Mouse (Mus musculus): ENCODE measurements at regions not wholly inside any gene's neighbourhood (a gene's known extent, or its start where the extent isn't known, plus 50 kb on each side); places are given as distances from the start of the nearest gene placed in this dataset.

GRCm38 (mm10) chr6:148522893-148523292 is 78.7 kb upstream of the Tmtc1 start:
- no peak for TF ChIP-seq MAFK (IDR thresholded peaks at IDR 0.05; ENCODE audit: insufficient read depth, low read depth, low read length)
- TF ChIP-seq ZNF384 (IDR thresholded peaks at IDR 0.05; ENCODE audit: low read depth, low read length) = no peak
- TF ChIP-seq HCFC1 (IDR thresholded peaks at IDR 0.05; ENCODE audit: borderline replicate concordance, insufficient read depth, low read length) = no peak
- no peak for TF ChIP-seq ZC3H11A (IDR thresholded peaks at IDR 0.05; ENCODE audit: borderline replicate concordance, low read depth, low read length)

Measured in ES-E14 (cell line).